Mouse (Mus musculus): ENCODE measurements around the gene Gm21992. TPM values are rescaled to one million over a fixed set of nuclear protein-coding genes. Genes with fewer than 3 reads are reported as not detected.

The Gm21992 gene
- polyA plus RNA-seq, 1 experiment from 2014 or later: 12.9 TPM

DNA sequence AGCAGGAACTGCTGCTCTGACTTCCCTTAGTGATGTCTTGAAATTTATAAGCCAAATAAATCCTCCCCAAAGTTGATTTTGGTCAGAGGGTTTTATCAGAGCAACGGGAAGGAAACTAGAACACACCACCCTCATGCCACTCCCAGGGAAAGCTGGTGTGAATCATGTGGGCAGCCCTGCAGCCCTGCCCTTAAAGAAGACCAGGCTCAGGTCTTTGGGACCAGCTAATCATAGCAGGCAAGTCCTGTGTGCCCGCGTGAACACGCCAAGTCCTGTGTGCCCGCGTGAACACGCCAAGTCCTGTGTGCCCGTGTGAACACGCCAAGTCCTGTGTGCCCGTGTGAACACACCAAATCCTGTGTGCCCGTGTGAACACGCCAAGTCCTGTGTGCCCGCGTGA lies 94.7 kb downstream of the Gm21992 start:
- H3K9ac ChIP-seq (ENCODE audit: low read length): no peak overlapping the region
- DNase-seq (ENCODE audit: low spot score, missing footprints) (no peak), ATAC-seq (ENCODE audit: low FRiP score) (no peak)
- no peak overlapping the region for H3K4me3 ChIP-seq (ENCODE audit: low read depth, low read length)
- no peaks in the 10 kb centered on the region for H3K36me3 ChIP-seq (ENCODE audit: control insufficient read depth, insufficient read depth, low read length)
- H3K4me1 ChIP-seq (ENCODE audit: control insufficient read depth, insufficient read depth, low read length): peaks cover 17% of the 10 kb centered on the region
- no peak overlapping the region for H3K4me2 ChIP-seq
- H3K27ac ChIP-seq (ENCODE audit: low read depth, low read length): no peak overlapping the region
- H3K27me3 ChIP-seq (ENCODE audit: control insufficient read depth, insufficient read depth, low read length): peaks cover 2% of the 10 kb centered on the region; the same call in 1 of the 2 replicates
- WGBS: 96% methylated on average over 14 of the region's 14 CpGs
- no peaks in the 10 kb centered on the region for H3K9me3 ChIP-seq (ENCODE audit: control insufficient read depth, low read length)

DNA sequence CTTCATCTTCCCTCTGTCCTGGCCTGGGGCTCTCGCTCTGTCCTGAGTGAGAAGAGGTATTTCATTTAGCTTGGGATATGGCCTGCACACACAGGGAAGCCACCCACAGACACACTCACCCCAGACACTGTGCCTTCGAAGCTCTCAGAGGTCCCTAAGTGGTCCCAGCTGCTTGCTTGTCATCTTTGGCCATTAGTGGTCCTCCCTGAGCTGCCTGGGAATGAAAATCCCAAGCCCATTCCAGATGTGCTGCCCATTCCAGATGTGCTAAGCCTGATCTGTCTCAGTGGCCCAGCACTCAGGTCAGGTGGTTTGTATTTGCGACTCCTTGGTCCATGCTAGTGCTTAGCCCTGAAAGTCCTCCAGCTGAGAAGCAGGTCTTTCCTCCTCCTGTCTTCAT lies 97.5 kb downstream of the Gm21992 start:
- DNase-seq (ENCODE audit: low spot score, missing footprints): no peak
- Histone ChIP-seq H3K4me2 (peak overlapping the region; percentile 80), H3K36me3 (ENCODE audit: control insufficient read depth, insufficient read depth, low read length) (no peaks in the 10 kb centered on the region), H3K9me3 (ENCODE audit: control insufficient read depth, low read length) (no peaks in the 10 kb centered on the region), H3K4me1 (ENCODE audit: control insufficient read depth, insufficient read depth, low read length) (peaks cover 16% of the 10 kb centered on the region), H3K9ac (ENCODE audit: low read length) (no peak overlapping the region), H3K4me3 (ENCODE audit: low read depth, low read length) (0 out of 2 replicates have a peak overlapping the region, but pooled peaks have one; percentile 7), H3K27me3 (ENCODE audit: control insufficient read depth, insufficient read depth, low read length) (peaks cover 7% of the 10 kb centered on the region; the same call in 1 of the 2 replicates), H3K27ac (ENCODE audit: low read depth, low read length) (no peak overlapping the region)
- ATAC-seq (ENCODE audit: low FRiP score): no peak
- 77% methylated on average over 3 of the region's 3 CpGs for WGBS

DNA sequence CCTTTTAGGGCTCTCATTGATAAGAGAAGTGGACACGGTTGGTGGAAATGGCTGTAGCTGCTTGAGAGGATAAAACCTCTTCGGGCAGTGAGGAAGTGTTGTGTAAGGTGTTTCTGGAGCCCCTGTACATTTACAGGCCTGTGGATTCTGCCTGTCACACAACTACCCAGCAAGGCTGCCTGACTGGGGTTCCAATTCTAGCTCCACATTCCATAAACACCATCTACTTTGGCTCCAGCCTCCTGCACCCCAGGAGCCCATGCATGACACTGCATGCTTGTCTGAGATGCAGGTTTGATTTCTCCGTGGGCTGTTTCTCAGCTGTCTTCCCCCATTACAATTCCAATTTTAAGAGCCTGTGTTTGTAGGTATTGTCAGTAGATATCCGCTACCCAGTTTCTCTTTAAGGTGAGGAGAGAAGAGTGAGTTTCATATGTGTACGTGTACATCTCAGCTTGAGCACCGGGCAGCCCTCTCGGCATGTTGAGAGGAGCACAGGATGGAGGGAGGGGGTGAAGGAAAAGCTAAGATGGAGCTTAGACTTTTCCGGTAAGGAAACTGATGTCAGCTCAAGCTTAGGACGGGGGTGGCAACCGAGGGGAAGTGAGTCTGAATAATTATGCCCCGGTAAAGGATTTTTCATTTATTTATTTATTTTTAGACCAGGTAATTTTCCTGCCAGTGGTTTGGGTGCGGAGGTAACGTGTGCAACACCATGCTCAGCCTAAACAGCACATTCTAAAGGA lies 98.5 kb downstream of the Gm21992 start:
- Histone ChIP-seq H3K27ac (ENCODE audit: low read depth, low read length) (peak overlapping the region; percentile 78; the same call in 1 of the 2 replicates), H3K4me3 (ENCODE audit: low read depth, low read length) (peak overlapping the region; percentile 76), H3K4me2 (peak overlapping the region; percentile 80), H3K4me1 (ENCODE audit: control insufficient read depth, insufficient read depth, low read length) (peaks cover 16% of the 10 kb centered on the region), H3K27me3 (ENCODE audit: control insufficient read depth, insufficient read depth, low read length) (peaks cover 7% of the 10 kb centered on the region; the same call in 1 of the 2 replicates), H3K36me3 (ENCODE audit: control insufficient read depth, insufficient read depth, low read length) (no peaks in the 10 kb centered on the region), H3K9me3 (ENCODE audit: control insufficient read depth, low read length) (no peaks in the 10 kb centered on the region), H3K9ac (ENCODE audit: low read length) (peak overlapping the region; percentile 86)
- 37% methylated on average over 13 of the region's 13 CpGs for WGBS
- ATAC-seq (ENCODE audit: low FRiP score): no peak
- DNase-seq (ENCODE audit: low spot score, missing footprints): peak; percentile 90

DNA sequence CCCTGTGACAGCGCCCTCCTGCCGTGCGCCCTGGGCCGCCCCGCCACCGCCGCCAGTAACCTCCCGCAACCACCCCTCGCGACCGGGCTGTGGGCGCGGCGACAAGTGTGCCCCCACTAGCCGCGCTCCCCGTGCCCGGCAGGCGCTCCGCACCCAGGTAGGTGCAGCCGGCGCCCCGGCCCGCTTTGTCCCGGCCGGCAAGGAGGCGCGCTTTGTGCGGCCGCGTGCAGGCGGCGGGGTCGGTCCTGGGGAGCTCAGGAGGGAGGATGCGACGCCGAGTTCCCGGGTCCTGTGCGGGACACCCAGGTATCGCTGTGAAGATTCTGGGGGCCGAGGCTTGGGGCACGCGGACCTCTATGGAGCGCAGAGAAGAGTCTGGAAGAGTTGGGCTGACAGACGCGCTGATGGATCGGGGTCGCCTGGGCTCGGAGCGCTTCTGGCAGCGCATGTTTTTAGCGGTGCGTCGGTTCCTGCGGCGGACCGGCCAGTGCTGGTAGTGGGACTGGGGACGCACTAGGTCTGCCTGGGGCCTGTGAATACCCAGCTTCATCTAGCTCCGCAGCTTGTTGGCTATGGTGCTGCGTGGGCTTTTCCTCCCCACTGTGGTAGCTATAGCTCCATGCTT lies 99.1 kb downstream of the Gm21992 start:
- peak; percentile 76 for ATAC-seq (ENCODE audit: low FRiP score)
- under 1% methylated on average over 60 of the region's 60 CpGs for WGBS
- peaks cover 7% of the 10 kb centered on the region; the same call in 1 of the 2 replicates for H3K27me3 ChIP-seq (ENCODE audit: control insufficient read depth, insufficient read depth, low read length)

DNA sequence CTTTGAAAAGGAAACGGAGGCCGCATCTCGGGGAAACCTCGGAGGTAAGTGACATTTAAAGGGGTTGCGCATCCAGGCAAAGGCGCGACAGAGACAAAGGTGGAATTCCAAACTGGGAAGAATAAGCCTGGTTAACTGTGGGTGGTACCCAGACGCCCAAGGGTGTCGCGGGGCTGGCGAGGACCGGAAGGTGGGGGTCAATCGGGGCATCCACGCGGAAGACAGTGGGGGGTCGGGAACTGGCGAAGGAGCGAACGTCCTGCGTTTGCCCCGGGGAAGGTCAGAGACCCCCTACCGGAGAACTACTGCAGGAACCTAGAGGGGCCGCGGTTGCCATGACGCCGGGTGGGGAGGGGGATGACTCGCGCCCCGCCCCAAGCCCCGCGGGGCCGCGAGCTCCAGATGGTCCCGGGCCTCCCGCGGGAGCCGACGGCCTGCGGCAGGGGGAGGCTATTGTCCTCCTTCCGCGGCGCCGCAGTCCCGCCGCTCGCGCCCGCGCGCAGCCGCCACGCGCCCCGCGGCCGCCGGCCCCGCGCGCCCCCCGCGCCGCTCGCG lies 99.7 kb downstream of the Gm21992 start:
- H3K27me3 ChIP-seq (ENCODE audit: control insufficient read depth, insufficient read depth, low read length): peaks cover 7% of the 10 kb centered on the region; the same call in 1 of the 2 replicates
- ATAC-seq (ENCODE audit: low FRiP score): peak; percentile 95

More for the DNA sequence above, 99.1 kb downstream of the Gm21992 start:
- Histone ChIP-seq H3K9ac (ENCODE audit: low read length) (peak overlapping the region; percentile 86), H3K4me1 (ENCODE audit: control insufficient read depth, insufficient read depth, low read length) (peaks cover 16% of the 10 kb centered on the region), H3K27ac (ENCODE audit: low read depth, low read length) (peak overlapping the region; percentile 78), H3K4me2 (peak overlapping the region; percentile 80), H3K9me3 (ENCODE audit: control insufficient read depth, low read length) (no peaks in the 10 kb centered on the region), H3K36me3 (ENCODE audit: control insufficient read depth, insufficient read depth, low read length) (no peaks in the 10 kb centered on the region), H3K4me3 (ENCODE audit: low read depth, low read length) (peak overlapping the region; percentile 76)
- DNase-seq (ENCODE audit: low spot score, missing footprints): peak; percentile 94

DNA sequence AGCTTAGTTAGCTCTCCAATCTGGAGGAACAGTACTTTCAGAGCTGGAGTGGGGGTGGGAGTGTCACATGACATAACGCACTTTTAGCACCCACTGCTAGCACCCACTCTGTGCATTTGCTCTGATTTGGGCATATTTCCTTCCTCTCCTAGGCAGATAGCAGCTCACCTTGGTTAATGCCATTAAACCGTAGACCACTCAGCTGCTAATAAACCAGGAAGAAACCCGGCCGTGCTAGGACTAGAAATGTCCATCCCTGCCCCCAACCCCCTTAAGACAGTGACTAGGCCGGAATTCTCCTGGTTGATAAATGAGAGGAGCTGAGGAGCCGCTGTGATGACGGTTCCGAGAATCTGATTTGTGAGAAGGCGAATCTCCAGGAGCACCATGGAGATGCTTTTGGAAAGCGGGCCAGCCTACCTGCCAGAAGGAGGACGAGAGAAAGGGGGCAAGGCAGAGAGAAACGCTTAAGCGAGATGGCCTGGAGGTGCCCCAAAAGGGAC lies 100.3 kb downstream of the Gm21992 start, which contains the start of gene Sptbn2:
Sptbn2 (plus strand) TSS at position 70 of the 503 bp plus-strand sequence.
- DNase-seq (ENCODE audit: low spot score, missing footprints): peak; percentile 93
- ATAC-seq (ENCODE audit: low FRiP score): peak; percentile 6
- 8% methylated on average over 13 of the region's 13 CpGs for WGBS
- peak within 1 kb of the TSS; percentile 78 for H3K27ac ChIP-seq (ENCODE audit: low read depth, low read length)
- peaks cover 16% of the 10 kb centered on the region for H3K4me1 ChIP-seq (ENCODE audit: control insufficient read depth, insufficient read depth, low read length)
- H3K9me3 ChIP-seq (ENCODE audit: control insufficient read depth, low read length): no peaks in the 10 kb centered on the region
- peaks cover 7% of the 10 kb centered on the region; the same call in 1 of the 2 replicates for H3K27me3 ChIP-seq (ENCODE audit: control insufficient read depth, insufficient read depth, low read length)
- peak within 1 kb of the TSS; percentile 86 for H3K9ac ChIP-seq (ENCODE audit: low read length)
- H3K4me2 ChIP-seq: peak within 1 kb of the TSS; percentile 80
- no peaks in the 10 kb centered on the region for H3K36me3 ChIP-seq (ENCODE audit: control insufficient read depth, insufficient read depth, low read length)
- peak within 1 kb of the TSS; percentile 76 for H3K4me3 ChIP-seq (ENCODE audit: low read depth, low read length)

More for the DNA sequence above, 99.7 kb downstream of the Gm21992 start:
- Histone ChIP-seq H3K9me3 (ENCODE audit: control insufficient read depth, low read length) (no peaks in the 10 kb centered on the region), H3K4me2 (peak overlapping the region; percentile 80), H3K36me3 (ENCODE audit: control insufficient read depth, insufficient read depth, low read length) (no peaks in the 10 kb centered on the region), H3K9ac (ENCODE audit: low read length) (peak overlapping the region; percentile 86), H3K4me3 (ENCODE audit: low read depth, low read length) (peak overlapping the region; percentile 76), H3K4me1 (ENCODE audit: control insufficient read depth, insufficient read depth, low read length) (peaks cover 16% of the 10 kb centered on the region), H3K27ac (ENCODE audit: low read depth, low read length) (peak overlapping the region; percentile 78)
- WGBS: under 1% methylated on average over 63 of the region's 65 CpGs
- DNase-seq (ENCODE audit: low spot score, missing footprints): peak; percentile 97

DNA sequence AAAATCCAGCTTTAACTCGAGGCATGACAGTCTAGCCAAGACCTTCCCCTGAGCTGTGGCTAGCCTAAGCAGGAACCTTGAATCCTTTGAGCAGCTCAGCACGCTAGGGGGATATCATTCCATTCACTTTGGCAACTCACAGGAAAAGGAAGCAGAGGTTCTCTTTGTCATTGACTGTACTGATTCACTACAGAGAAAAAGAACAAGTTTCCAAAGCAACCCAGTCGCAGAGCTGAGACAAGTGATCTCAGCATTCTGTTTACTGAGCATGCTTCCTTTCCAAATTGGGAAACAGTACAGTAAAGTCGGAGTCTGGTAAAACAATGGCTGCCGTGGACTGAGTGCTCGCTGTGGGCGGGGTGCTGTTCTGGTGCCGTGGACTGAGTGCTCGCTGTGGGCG lies 102.6 kb downstream of the Gm21992 start:
- Histone ChIP-seq H3K27ac (ENCODE audit: low read depth, low read length) (no peak overlapping the region), H3K4me1 (ENCODE audit: control insufficient read depth, insufficient read depth, low read length) (peaks cover 11% of the 10 kb centered on the region), H3K9me3 (ENCODE audit: control insufficient read depth, low read length) (no peaks in the 10 kb centered on the region), H3K36me3 (ENCODE audit: control insufficient read depth, insufficient read depth, low read length) (no peaks in the 10 kb centered on the region), H3K4me2 (no peak overlapping the region), H3K27me3 (ENCODE audit: control insufficient read depth, insufficient read depth, low read length) (peaks cover 5% of the 10 kb centered on the region; the same call in 1 of the 2 replicates), H3K9ac (ENCODE audit: low read length) (no peak overlapping the region), H3K4me3 (ENCODE audit: low read depth, low read length) (no peak overlapping the region)
- ATAC-seq (ENCODE audit: low FRiP score) (no peak), DNase-seq (ENCODE audit: low spot score, missing footprints) (no peak)
- 85% methylated on average over 10 of the region's 10 CpGs for WGBS

DNA sequence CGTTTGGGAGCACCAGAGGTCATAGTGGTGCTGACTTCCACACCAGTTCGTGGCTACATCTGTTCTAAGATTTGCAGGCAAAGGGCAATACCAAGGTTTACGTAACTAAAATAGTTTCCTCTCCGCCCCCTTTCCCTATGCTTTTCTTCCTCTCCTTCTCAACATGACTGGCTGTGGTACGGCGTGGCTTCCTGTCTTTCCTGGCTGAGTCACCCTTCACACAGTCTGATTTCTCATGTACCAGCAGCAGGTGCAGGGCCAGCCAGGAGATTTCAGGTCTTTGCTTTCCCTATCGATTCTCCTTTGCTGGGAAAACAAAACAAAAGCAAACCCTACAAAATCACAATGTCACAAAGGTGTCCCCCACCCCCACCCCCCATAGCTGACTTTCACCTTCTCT lies 110.2 kb downstream of the Gm21992 start:
- 74% methylated on average over 7 of the region's 7 CpGs for WGBS
- H3K4me1 ChIP-seq (ENCODE audit: control insufficient read depth, insufficient read depth, low read length): peaks cover 13% of the 10 kb centered on the region; the same call in 1 of the 2 replicates
- no peaks in the 10 kb centered on the region for H3K9me3 ChIP-seq (ENCODE audit: control insufficient read depth, low read length)
- ATAC-seq (ENCODE audit: low FRiP score) (no peak), DNase-seq (ENCODE audit: low spot score, missing footprints) (peak; percentile 59)
- H3K4me2 ChIP-seq: no peak overlapping the region
- H3K27me3 ChIP-seq (ENCODE audit: control insufficient read depth, insufficient read depth, low read length): peaks cover 30% of the 10 kb centered on the region
- no peak overlapping the region for H3K27ac ChIP-seq (ENCODE audit: low read depth, low read length)
- H3K9ac ChIP-seq (ENCODE audit: low read length): no peak overlapping the region
- H3K36me3 ChIP-seq (ENCODE audit: control insufficient read depth, insufficient read depth, low read length): no peaks in the 10 kb centered on the region
- no peak overlapping the region for H3K4me3 ChIP-seq (ENCODE audit: low read depth, low read length)
